Mouse (Mus musculus) MEL (cell line): ENCODE data around the gene Gabrp. TPM values are rescaled to one million over a fixed set of nuclear protein-coding genes. Genes with fewer than 3 reads are reported as not detected.

ENCODE experiments used
- DNase-seq: peaks from one replicate; pipeline ENCODE4 v3.0.0; 2011; ENCODE audit warnings: low read depth, low spot score
- H3K27ac ChIP-seq: 2 replicates; pipeline ENCODE4 v1.5.1; 2012; ENCODE audit warnings: low read depth, mild to moderate bottlenecking, control low read depth, low read length, moderate library complexity; ENCODE audit not compliant: control insufficient read depth
- H3K27me3 ChIP-seq, 2 experiments: fragments of 150-350 bp in 1 of 2; sonication (generic) in 1 of 2; 2 replicates each; pipeline ENCODE4 v1.6.1; 2012; ENCODE audit warnings: low read length in 2 of 2, mild to moderate bottlenecking in 2 of 2, improper control_type of control experiment in 1 of 2, moderate library complexity in 1 of 2; ENCODE audit not compliant: insufficient read depth in 2 of 2, control insufficient read depth in 1 of 2
- H3K36me3 ChIP-seq, 2 experiments: 2 replicates each; pipeline ENCODE4 v1.6.1; 2012 to 2014; ENCODE audit warnings: low read length in 2 of 2, improper control_type of control experiment in 1 of 2, inconsistent platforms in 1 of 2, mild to moderate bottlenecking in 1 of 2; ENCODE audit not compliant: insufficient read depth in 2 of 2, control insufficient read depth in 1 of 2
- H3K4me1 ChIP-seq, 2 experiments: fragments of 150-350 bp in 1 of 2; sonication (generic) in 1 of 2; 2 replicates each; pipeline ENCODE4 v1.6.1; 2012; ENCODE audit warnings: low read length in 2 of 2, improper control_type of control experiment in 1 of 2, mild to moderate bottlenecking in 1 of 2; ENCODE audit not compliant: insufficient read depth in 2 of 2, control insufficient read depth in 1 of 2
- H3K4me3 ChIP-seq, 2 experiments: fragments of 150-350 bp in 1 of 2; sonication (generic) in 1 of 2; 2 replicates each; pipeline ENCODE4 v1.5.1; 2012; ENCODE audit warnings: low read depth in 2 of 2, low read length in 2 of 2, mild to moderate bottlenecking in 2 of 2, moderate library complexity in 2 of 2, control low read depth in 1 of 2, improper control_type of control experiment in 1 of 2; ENCODE audit not compliant: control insufficient read depth in 1 of 2, insufficient read depth in 1 of 2
- H3K79me2 ChIP-seq: 2 replicates; pipeline ENCODE4 v1.6.1; 2012; ENCODE audit warnings: mild to moderate bottlenecking, low read length, moderate library complexity; ENCODE audit not compliant: control insufficient read depth, poor library complexity, insufficient read depth
- H3K9ac ChIP-seq: 2 replicates; pipeline ENCODE4 v1.6.1; 2012; ENCODE audit warnings: low read depth, mild to moderate bottlenecking, control low read depth, low read length, moderate library complexity; ENCODE audit not compliant: control insufficient read depth, poor library complexity, severe bottlenecking
- H3K9me3 ChIP-seq: fragments of 150-350 bp; sonication (generic); replicated peaks from 2 replicates; pipeline ENCODE4 v1.6.1; 2012; ENCODE audit warnings: mild to moderate bottlenecking, low read length, improper control_type of control experiment, moderate library complexity; ENCODE audit not compliant: insufficient read depth
- BHLHE40 ChIP-seq: IDR thresholded peaks from 2 replicates; pipeline ENCODE4 v1.6.1; 2012; ENCODE audit warnings: low read depth, mild to moderate bottlenecking, inconsistent platforms, low read length, improper control_type of control experiment, borderline replicate concordance
- ETS1 ChIP-seq: IDR thresholded peaks from 2 replicates; pipeline ENCODE4 v1.6.1; 2012; ENCODE audit warnings: low read depth, mild to moderate bottlenecking, inconsistent platforms, low read length, improper control_type of control experiment, moderate library complexity
- JUND ChIP-seq: IDR thresholded peaks from 2 replicates; pipeline ENCODE4 v1.6.1; 2011; ENCODE audit warnings: low read depth, mild to moderate bottlenecking, improper control_type of control experiment, low read length
- KAT2A ChIP-seq: conservative IDR thresholded peaks from 2 replicates; pipeline ENCODE4 v1.6.1; 2012; ENCODE audit warnings: low read depth, low read length, improper control_type of control experiment, inconsistent platforms
- MXI1 ChIP-seq: IDR thresholded peaks from 2 replicates; pipeline ENCODE4 v1.6.1; 2011; ENCODE audit warnings: mild to moderate bottlenecking, low read depth, low read length, improper control_type of control experiment
- NRF1 ChIP-seq: IDR thresholded peaks from 2 replicates; pipeline ENCODE4 v1.6.1; 2014; ENCODE audit warnings: low read depth, mild to moderate bottlenecking, inconsistent platforms, low read length, improper control_type of control experiment, moderate library complexity; ENCODE audit not compliant: poor library complexity, insufficient read depth, severe bottlenecking
- POLR2A ChIP-seq, 2 experiments: IDR thresholded peaks; 2 replicates each; pipeline ENCODE4 v1.6.1; 2011 to 2012; ENCODE audit warnings: low read length in 2 of 2, mild to moderate bottlenecking in 2 of 2, control low read depth in 1 of 2, improper control_type of control experiment in 1 of 2, low read depth in 1 of 2, moderate library complexity in 1 of 2; ENCODE audit not compliant: control insufficient read depth in 1 of 2, insufficient read depth in 1 of 2, poor library complexity in 1 of 2
- POLR2AphosphoS2 ChIP-seq: IDR thresholded peaks from 2 replicates; pipeline ENCODE4 v1.6.1; 2011; ENCODE audit warnings: low read length, improper control_type of control experiment
- POLR2AphosphoS5 ChIP-seq: IDR thresholded peaks from 2 replicates; pipeline ENCODE4 v1.6.1; 2012; ENCODE audit warnings: low read depth, borderline replicate concordance, mild to moderate bottlenecking, inconsistent platforms, low read length, moderate library complexity, mixed read lengths
- SIN3A ChIP-seq: IDR thresholded peaks from 2 replicates; pipeline ENCODE4 v1.6.1; 2012; ENCODE audit warnings: low read length, improper control_type of control experiment, inconsistent platforms
- TAL1 ChIP-seq: IDR thresholded peaks from 2 replicates; pipeline ENCODE4 v1.6.1; 2012; ENCODE audit warnings: mild to moderate bottlenecking, inconsistent platforms, low read length, moderate library complexity, mixed read lengths
- TBP ChIP-seq: IDR thresholded peaks from 2 replicates; pipeline ENCODE4 v1.8.0; 2011; ENCODE audit warnings: low read depth, low read length, improper control_type of control experiment
- ZMIZ1 ChIP-seq: IDR thresholded peaks from 2 replicates; pipeline ENCODE4 v1.6.1; 2012; ENCODE audit warnings: low read depth, mild to moderate bottlenecking, inconsistent platforms, low read length, improper control_type of control experiment, moderate library complexity
- polyA plus RNA-seq, 2 experiments: library from polyadenylated mRNA; stranded (reverse) in 1 of 2; unstranded in 1 of 2; fragments of >175 nt in 1 of 2; fragments of >200 nt in 1 of 2; gene quantifications; 2 replicates each; pipeline versions ENCODE4 v1.2.1 to v1.2.4; 2012; ENCODE audit warnings: low replicate concordance in 2 of 2, low read depth in 1 of 2; ENCODE audit not compliant: insufficient read length in 2 of 2, insufficient read depth in 1 of 2, missing spikeins in 1 of 2
- total RNA-seq: library from RNA; depleted of rRNA; stranded (reverse); fragments of 300-350 nt; gene quantifications from 2 replicates; pipeline ENCODE4 v1.2.3, GENCODE M21; 2012

Gene Gabrp
- total and polyA plus RNA-seq, 3 experiments = not detected

DNA sequence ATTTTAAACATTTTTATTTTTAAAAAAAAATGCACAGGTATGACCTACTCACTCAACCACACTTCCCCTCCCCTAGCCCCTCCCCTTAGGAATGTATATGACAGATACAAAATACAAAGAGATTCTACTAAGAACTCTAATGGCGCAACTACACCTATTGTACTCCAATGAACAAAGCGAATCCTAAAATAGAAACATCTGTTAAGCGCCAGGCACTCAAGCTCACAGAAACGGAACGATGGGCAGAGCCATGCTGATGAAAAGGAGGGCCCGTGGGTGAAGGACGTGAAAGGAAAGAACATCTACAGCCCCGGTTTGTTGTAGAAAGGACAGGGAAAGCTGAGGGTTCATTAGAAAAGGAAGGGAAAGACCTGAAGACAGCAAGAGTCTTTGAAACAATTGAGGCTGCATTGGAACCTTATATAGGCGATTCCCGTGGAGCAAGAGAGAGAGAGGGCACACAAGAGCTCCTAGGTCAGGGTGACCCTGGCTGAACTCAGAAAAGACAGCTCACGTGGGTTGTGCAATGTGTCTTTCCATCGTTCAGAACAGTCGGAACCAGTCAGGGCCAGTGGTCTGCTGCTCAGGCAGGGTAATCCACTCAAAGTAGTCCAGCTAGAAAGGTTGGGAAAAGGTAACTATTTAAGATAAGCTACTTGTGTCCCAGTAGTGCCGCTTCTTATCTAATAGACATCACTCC lies 27.7 kb downstream of the Gabrp start:
- no peak for DNase-seq
- no peaks in the 10 kb centered on the region for H3K79me2 ChIP-seq
- peaks cover 0 to 2% of the 10 kb centered on the region in 2 experiments; a peak in 2 of 4 replicates for H3K27me3 ChIP-seq
- no peaks in the 10 kb centered on the region for H3K4me1 ChIP-seq
- TF ChIP-seq KAT2A (no peak), MXI1 (no peak), POLR2AphosphoS5 (no peak), ETS1 (no peak), POLR2A (IDR thresholded peaks at IDR 0.05; ENCODE audit: control insufficient read depth in 1 of 2, insufficient read depth in 1 of 2, low read depth in 1 of 2, low read length in 2 of 2, poor library complexity in 1 of 2) (no peak), POLR2AphosphoS2 (no peak), NRF1 (no peak), SIN3A (no peak), ZMIZ1 (no peak)
- H3K9ac ChIP-seq = no peak overlapping the region
- H3K27ac ChIP-seq = no peak overlapping the region
- H3K9me3 ChIP-seq = no peaks in the 10 kb centered on the region
- H3K4me3 ChIP-seq = no peak overlapping the region
- no peaks in the 10 kb centered on the region for H3K36me3 ChIP-seq

DNA sequence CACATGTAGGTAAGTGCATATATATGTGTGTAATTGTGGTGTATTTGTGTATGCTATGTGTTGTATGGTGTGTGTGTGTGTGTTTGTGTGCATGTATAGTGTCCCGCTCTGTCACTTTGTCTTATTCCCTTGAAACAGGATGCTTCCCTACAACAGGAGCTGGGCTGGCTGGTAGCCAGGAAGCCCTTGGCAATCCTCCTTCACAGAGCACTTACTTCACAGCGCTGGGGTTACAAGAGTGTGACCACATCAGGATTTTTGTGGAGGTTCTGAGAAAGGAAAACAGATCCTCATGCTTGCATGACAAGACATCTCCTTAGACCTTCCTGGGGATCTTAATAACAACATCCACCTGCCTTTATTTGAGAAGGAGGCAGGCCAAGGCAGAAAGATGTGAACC lies 31.4 kb downstream of the Gabrp start:
- no peaks in the 10 kb centered on the region for H3K79me2 ChIP-seq
- H3K36me3 ChIP-seq = no peaks in the 10 kb centered on the region
- no peaks in the 10 kb centered on the region for H3K9me3 ChIP-seq
- no peak overlapping the region for H3K27ac ChIP-seq
- H3K4me3 ChIP-seq = no peak overlapping the region
- no peak for DNase-seq
- H3K9ac ChIP-seq = no peak overlapping the region
- TF ChIP-seq TBP = no peak
- H3K4me1 ChIP-seq = no peaks in the 10 kb centered on the region
- H3K27me3 ChIP-seq = no peaks in the 10 kb centered on the region; a peak in 2 of 4 replicates

DNA sequence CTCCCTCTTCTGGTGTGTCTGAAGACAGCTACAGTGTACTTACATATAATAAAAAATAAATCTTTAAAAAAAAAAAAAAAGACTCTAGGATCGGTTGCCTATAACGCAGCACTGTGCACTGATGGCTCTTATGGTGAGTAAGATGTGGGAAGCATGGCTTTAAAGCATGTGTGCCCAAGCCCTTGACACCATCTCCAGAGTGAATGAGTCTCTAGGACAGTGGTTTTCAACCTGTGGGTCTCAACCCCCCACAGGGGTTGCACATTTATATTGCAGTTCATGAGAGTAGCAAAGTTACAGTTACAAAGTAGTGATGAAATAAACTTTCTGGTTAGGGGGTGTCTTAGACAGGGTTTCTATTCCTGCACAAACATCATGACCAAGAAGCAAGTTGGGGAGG lies 33.8 kb downstream of the Gabrp start:
- no peaks in the 10 kb centered on the region for H3K4me1 ChIP-seq
- no peak overlapping the region for H3K9ac ChIP-seq
- H3K4me3 ChIP-seq = no peak overlapping the region
- no peaks in the 10 kb centered on the region for H3K36me3 ChIP-seq
- no peak for TF ChIP-seq TAL1
- TF ChIP-seq JUND = no peak
- no peak for TF ChIP-seq BHLHE40
- DNase-seq = no peak
- no peaks in the 10 kb centered on the region for H3K9me3 ChIP-seq
- H3K27me3 ChIP-seq = no peaks in the 10 kb centered on the region; a peak in 1 of 4 replicates
- no peaks in the 10 kb centered on the region for H3K79me2 ChIP-seq
- H3K27ac ChIP-seq = no peak overlapping the region
